In genomic region chr19:40570726-40571125, GRCm38 (mm10) we compare ENCODE assay signal across 10 mouse cellular contexts. TPM values are rescaled to one million over a fixed set of nuclear protein-coding genes. Genes with fewer than 3 reads are reported as not detected.
DNase-seq lines count a peak whose midpoint lies in the region; ATAC-seq and TF ChIP-seq lines count a peak whose summit lies in the region.
"Had no signal": no experiment of that assay in that cellular context is flagged by ENCODE, and none has a peak within 500 bp of the region (broad histone marks: within the 10 kb centered on the region; RNA-seq: fewer than 3 reads in every experiment).

No protein-coding gene starts in this region.

- H3K27me3 ChIP-seq in intestine, postnatal 0 days (replicated peaks; ENCODE audit: control insufficient read depth, insufficient read depth, low read length) = no peaks in the 10 kb centered on the region
- H3K27me3 ChIP-seq: embryonic facial prominence, embryonic 12.5 days; hindbrain, embryonic 15.5 days had no signal

- DNase-seq in adrenal gland, adult 18-20 months (ENCODE audit: low spot score in 2 of 2) = peak; percentile 39 to 58
- DNase-seq in adrenal gland, postnatal 14 days = peak; percentile 82
- DNase-seq in large intestine, adult 2 months (ENCODE audit: low read depth, low spot score) = peak; percentile 54
- DNase-seq in embryo, embryonic 11 days = no peak
- DNase-seq in cerebellum, adult 11-12 months = no peak
- DNase-seq in gastrocnemius, postnatal 10 days = no peak
- DNase-seq: cerebellum, adult 11 months had no signal

- H3K9ac ChIP-seq in intestine, postnatal 0 days (ENCODE audit: low read depth, low read length) = no peak overlapping the region
- H3K9ac ChIP-seq: embryonic facial prominence, embryonic 12.5 days; hindbrain, embryonic 15.5 days had no signal

- TF ChIP-seq CTCF in intestine, postnatal 0 days (IDR thresholded peaks at IDR 0.05; ENCODE audit: low read depth) = no peak

- H3K27ac ChIP-seq in intestine, postnatal 0 days (ENCODE audit: low read depth, low read length) = peak overlapping the region; percentile 73
- H3K27ac ChIP-seq: embryonic facial prominence, embryonic 12.5 days; hindbrain, embryonic 15.5 days had no signal

- no peak overlapping the region for H3K4me3 ChIP-seq in intestine, postnatal 0 days (ENCODE audit: low read depth, low read length)
- H3K4me3 ChIP-seq: embryonic facial prominence, embryonic 12.5 days; hindbrain, embryonic 15.5 days had no signal

- H3K36me3 ChIP-seq in intestine, postnatal 0 days (ENCODE audit: control insufficient read depth, insufficient read depth) = peaks cover 88% of the 10 kb centered on the region

- H3K4me1 ChIP-seq in intestine, postnatal 0 days (replicated peaks; ENCODE audit: control insufficient read depth, insufficient read depth, low read length) = peaks cover 5% of the 10 kb centered on the region; the same call in 1 of the 2 replicates
- H3K4me1 ChIP-seq: embryonic facial prominence, embryonic 12.5 days; hindbrain, embryonic 15.5 days had no signal

- no peak overlapping the region for H3K4me2 ChIP-seq in intestine, postnatal 0 days (replicated peaks; ENCODE audit: low read depth)
- H3K4me2 ChIP-seq: embryonic facial prominence, embryonic 12.5 days; hindbrain, embryonic 15.5 days had no signal

- no peaks in the 10 kb centered on the region for H3K9me3 ChIP-seq in intestine, postnatal 0 days (ENCODE audit: control insufficient read depth)
- H3K9me3 ChIP-seq: hindbrain, embryonic 15.5 days had no signal

- 37% methylated on average over 9 of the region's 9 CpGs for WGBS in intestine, postnatal 0 days
- 43% methylated on average over 9 of the region's 9 CpGs for WGBS in large intestine, adult 2 months

- ATAC-seq in intestine, postnatal 0 days = peak; percentile 88

RNA-seq across cellular contexts. Expression of gene Aldh18a1, which starts 17.5 kb away (rescaled TPM):
- total RNA-seq in adrenal gland, adult 18-20 months (2021) = 10 to 100 TPM in 1 of 2 experiments, 1 to 10 TPM in 1; 9.6 to 32.5 TPM
- total RNA-seq in adrenal gland, postnatal 14 days (2021) = 17.7 and 21.4 TPM in 2 replicates
- polyA plus RNA-seq in intestine, postnatal 0 days (2015; fragmentation: Nextera tagmentation; extraction: Ambion mirVana) = 204 and 226 TPM in 2 replicates
- 64.3 and 144 TPM in 2 replicates for polyA plus RNA-seq in large intestine, adult 2 months (2012; rRNA removed)
- total RNA-seq in gastrocnemius, postnatal 10 days (2021) = 10 to 100 TPM; 12.7 to 15.8 TPM

RNA-seq across cellular contexts. Expression of gene Tctn3, which starts 41.3 kb away (rescaled TPM):
- 1 to 10 TPM; 4.6 to 5.2 TPM for total RNA-seq in adrenal gland, adult 18-20 months (2021)
- 5.4 and 5.8 TPM in 2 replicates for total RNA-seq in adrenal gland, postnatal 14 days (2021)
- 10.4 and 11.2 TPM in 2 replicates for polyA plus RNA-seq in intestine, postnatal 0 days (2015; fragmentation: Nextera tagmentation; extraction: Ambion mirVana)
- 3.8 and 6.5 TPM in 2 replicates for polyA plus RNA-seq in large intestine, adult 2 months (2012; rRNA removed)
- total RNA-seq in gastrocnemius, postnatal 10 days (2021) = 1 to 10 TPM; 2.1 to 3.9 TPM

RNA-seq across cellular contexts. Expression of gene Entpd1, which starts 41.4 kb away (rescaled TPM):
- 10 to 100 TPM; 36.3 to 49.7 TPM for total RNA-seq in adrenal gland, adult 18-20 months (2021)
- 19.5 and 35.1 TPM in 2 replicates for total RNA-seq in adrenal gland, postnatal 14 days (2021)
- 6.8 and 8.0 TPM in 2 replicates for polyA plus RNA-seq in intestine, postnatal 0 days (2015; fragmentation: Nextera tagmentation; extraction: Ambion mirVana)
- polyA plus RNA-seq in large intestine, adult 2 months (2012; rRNA removed) = 6.9 and 9.3 TPM in 2 replicates
- 10 to 100 TPM; 23.8 to 29.0 TPM for total RNA-seq in gastrocnemius, postnatal 10 days (2021)

RNA-seq across cellular contexts. Expression of gene Sorbs1, which starts 57.1 kb away (rescaled TPM):
- total RNA-seq in adrenal gland, adult 18-20 months (2021) = 100 to 1,000 TPM in 1 of 2 experiments, 10 to 100 TPM in 1; 93.0 to 278 TPM
- total RNA-seq in adrenal gland, postnatal 14 days (2021) = 157 and 159 TPM in 2 replicates
- polyA plus RNA-seq in intestine, postnatal 0 days (2015; fragmentation: Nextera tagmentation; extraction: Ambion mirVana) = 73.8 and 86.2 TPM in 2 replicates
- polyA plus RNA-seq in large intestine, adult 2 months (2012; rRNA removed) = 14.9 and 32.3 TPM in 2 replicates
- total RNA-seq in gastrocnemius, postnatal 10 days (2021) = 10 to 100 TPM; 57.9 to 70.9 TPM

Comparison
In these comparisons a context has a peak if more than half of its experiments do, and no peak if none do; other contexts are left out.
1. DNase-seq: peak in adrenal gland, adult 18-20 months (2 of 2), adrenal gland, postnatal 14 days (single experiment) and large intestine, adult 2 months (single experiment); none in embryo, embryonic 11 days (single experiment), cerebellum, adult 11-12 months (single experiment) and gastrocnemius, postnatal 10 days (single experiment).